Mouse (Mus musculus): ENCODE results near the gene Tvp23a. TPM values are rescaled to one million over a fixed set of nuclear protein-coding genes. Genes with fewer than 3 reads are reported as not detected.

Gene Tvp23a
- polyA plus RNA-seq, 1 experiment from 2014 or later: 4.6 TPM

GRCm38 (mm10) chr16:10372372-10372771 is 74.8 kb downstream of the Tvp23a start:
- no peak overlapping the region for H3K27ac ChIP-seq (ENCODE audit: low read depth, low read length)
- no peaks in the 10 kb centered on the region for H3K4me1 ChIP-seq (replicated peaks; ENCODE audit: control insufficient read depth, insufficient read depth, low read length)
- H3K4me2 ChIP-seq: no peak overlapping the region
- no peak overlapping the region for H3K9ac ChIP-seq (ENCODE audit: low read depth, low read length)
- H3K36me3 ChIP-seq (ENCODE audit: control insufficient read depth, insufficient read depth, low read length): no peaks in the 10 kb centered on the region
- DNase-seq (ENCODE audit: low spot score) (no peak), ATAC-seq (replicated peaks; ENCODE audit: low FRiP score) (no peak)
- no peaks in the 10 kb centered on the region for H3K27me3 ChIP-seq (replicated peaks; ENCODE audit: control insufficient read depth, insufficient read depth, low read length)
- H3K4me3 ChIP-seq (ENCODE audit: low read depth, low read length): no peak overlapping the region
- H3K9me3 ChIP-seq (ENCODE audit: control insufficient read depth, low read length): no peaks in the 10 kb centered on the region
- WGBS: 77% methylated on average over 4 of the region's 4 CpGs

Other genes with a start within 250 kb of the Tvp23a start
- 8.5 and 9.0 TPM in 2 replicates for gene Emp2, start 133.4 kb downstream of the Tvp23a start, polyA plus RNA-seq (2014; fragmentation: Nextera tagmentation; extraction: Ambion mirVana)
- 0.16 TPM in 1 of 2 replicates, not detected in the other for gene Tekt5, start 51.9 kb downstream of the Tvp23a start, polyA plus RNA-seq (2014; fragmentation: Nextera tagmentation; extraction: Ambion mirVana)
- 69.9 and 78.0 TPM in 2 replicates for gene Nubp1, start 35.4 kb downstream of the Tvp23a start, polyA plus RNA-seq (2014; fragmentation: Nextera tagmentation; extraction: Ambion mirVana)
- gene Ciita, start 32.7 kb upstream of the Tvp23a start, polyA plus RNA-seq (2014; fragmentation: Nextera tagmentation; extraction: Ambion mirVana): 0.05 and 0.14 TPM in 2 replicates
- gene Dexi, start 95.7 kb upstream of the Tvp23a start, polyA plus RNA-seq (2014; fragmentation: Nextera tagmentation; extraction: Ambion mirVana): 8.7 and 9.6 TPM in 2 replicates
- 25.6 and 27.4 TPM in 2 replicates for gene Clec16a, start 98.0 kb upstream of the Tvp23a start, polyA plus RNA-seq (2014; fragmentation: Nextera tagmentation; extraction: Ambion mirVana)